Mouse (Mus musculus): ENCODE measurements around the gene Kcnma1.
A peak's percentile ranks its signal among the peaks of the same experiment; 100 is the strongest.

Gene Kcnma1

GRCm38 (mm10) chr14:23848529-23849141, 165.7 kb downstream of the Kcnma1 start:
- peak; percentile 28 to 37 for DNase-seq

- no peak for DNase-seq
Measured at GRCm38 (mm10) chr14:23846706-23847105, 167.6 kb downstream of the Kcnma1 start.

- no peak for DNase-seq
Measured at GRCm38 (mm10) chr14:23842025-23842424, 172.3 kb downstream of the Kcnma1 start.

- DNase-seq: no peak
Measured at GRCm38 (mm10) chr14:23839613-23840012, 174.7 kb downstream of the Kcnma1 start.

- no peak for DNase-seq
Measured at GRCm38 (mm10) chr14:23835387-23836111, 178.7 kb downstream of the Kcnma1 start.

- DNase-seq: no peak
Measured at GRCm38 (mm10) chr14:23831284-23831683, 183.0 kb downstream of the Kcnma1 start.

- no peak for DNase-seq
Measured at GRCm38 (mm10) chr14:23830316-23830715, 184.0 kb downstream of the Kcnma1 start.

- no peak for DNase-seq
Measured at GRCm38 (mm10) chr14:23828711-23829320, 185.5 kb downstream of the Kcnma1 start.

- no peak for DNase-seq
Measured at GRCm38 (mm10) chr14:23824937-23825336, 189.4 kb downstream of the Kcnma1 start.

- no peak for DNase-seq
Measured at GRCm38 (mm10) chr14:23824267-23824666, 190.0 kb downstream of the Kcnma1 start.

GRCm38 (mm10) chr14:23817585-23817984, 196.7 kb downstream of the Kcnma1 start:
- DNase-seq: no peak

- no peak for DNase-seq
Measured at GRCm38 (mm10) chr14:23810081-23810480, 204.2 kb downstream of the Kcnma1 start.

GRCm38 (mm10) chr14:23809124-23809523, 205.2 kb downstream of the Kcnma1 start:
- no peak for DNase-seq

- no peak for DNase-seq
Measured at GRCm38 (mm10) chr14:23806378-23806777, 207.9 kb downstream of the Kcnma1 start.

GRCm38 (mm10) chr14:23796878-23797277, 217.4 kb downstream of the Kcnma1 start:
- no peak for DNase-seq

GRCm38 (mm10) chr14:23792674-23793073, 221.6 kb downstream of the Kcnma1 start:
- DNase-seq: no peak

GRCm38 (mm10) chr14:23792076-23792475, 222.2 kb downstream of the Kcnma1 start:
- DNase-seq: no peak

GRCm38 (mm10) chr14:23791261-23791691, 223.0 kb downstream of the Kcnma1 start:
- peak; percentile 58 to 61 for DNase-seq

GRCm38 (mm10) chr14:23786687-23787073, 227.6 kb downstream of the Kcnma1 start:
- no peak for DNase-seq

- no peak for DNase-seq
Measured at GRCm38 (mm10) chr14:23785921-23786686, 228.2 kb downstream of the Kcnma1 start.

GRCm38 (mm10) chr14:23782845-23783609, 231.3 kb downstream of the Kcnma1 start:
- DNase-seq: no peak

GRCm38 (mm10) chr14:23774542-23774941, 239.7 kb downstream of the Kcnma1 start:
- DNase-seq: no peak

All from cerebellum, adult 18-20 months (tissue).